Mouse (Mus musculus) heart, embryonic 16.5 days (tissue): ENCODE data around the gene Wdsub1. TPM values are rescaled to one million over a fixed set of nuclear protein-coding genes. Genes with fewer than 3 reads are reported as not detected.

Experiments used
- ATAC-seq: fragments of 200-750 bp; cut with Nextera tagmentation; replicated peaks from 2 replicates; pipeline ENCODE4 v1.8.0; 2017; ENCODE audit warnings: moderate number of reproducible peaks; ENCODE audit not compliant: insufficient read depth, low FRiP score; ENCODE audit errors: extremely low read depth
- H3K27ac ChIP-seq: fragments of 300-500 bp; sonication (generic); 2 replicates; pipeline ENCODE4 v1.5.1; 2014; ENCODE audit warnings: mild to moderate bottlenecking, low read length, control low read depth, moderate library complexity
- H3K27me3 ChIP-seq: fragments of 300-500 bp; sonication (generic); 2 replicates; pipeline ENCODE4 v1.6.1; 2014; ENCODE audit warnings: low read length, mixed read lengths; ENCODE audit not compliant: control insufficient read depth, insufficient read depth
- H3K36me3 ChIP-seq: fragments of 300-500 bp; sonication (generic); 2 replicates; pipeline ENCODE4 v1.6.1; 2014; ENCODE audit not compliant: control insufficient read depth, insufficient read depth
- H3K4me1 ChIP-seq: fragments of 300-500 bp; sonication (generic); 2 replicates; pipeline ENCODE4 v1.6.1; 2014; ENCODE audit warnings: low read length, mixed read lengths; ENCODE audit not compliant: control insufficient read depth, insufficient read depth
- H3K4me2 ChIP-seq: fragments of 300-500 bp; sonication (generic); 2 replicates; pipeline ENCODE4 v1.6.1; 2014; ENCODE audit warnings: low read depth, mild to moderate bottlenecking, control low read depth, low read length
- H3K4me3 ChIP-seq: fragments of 300-500 bp; sonication (generic); 2 replicates; pipeline ENCODE4 v1.5.1; 2014; ENCODE audit warnings: mild to moderate bottlenecking, control low read depth, low read length
- H3K9ac ChIP-seq: fragments of 300-500 bp; sonication (generic); 2 replicates; pipeline ENCODE4 v1.6.1; 2014; ENCODE audit warnings: low read length, control low read depth
- H3K9me3 ChIP-seq: fragments of 300-500 bp; sonication (generic); replicated peaks from 2 replicates; pipeline ENCODE4 v1.6.1; 2016; ENCODE audit warnings: low read length; ENCODE audit not compliant: control insufficient read depth
- WGBS: fragments of 180-500 bp; shearing (Covaris S2); extraction: QIAGEN DNeasy Blood & Tissue Kit; methylation state at CpG from one replicate; pipeline ENCODE4 v1.1.7; 2014; 5-methylcytosine and 5-hydroxymethylcytosine counted together
- polyA plus RNA-seq: library from polyadenylated mRNA; unstranded; fragments of >200 nt; fragmentation: Nextera tagmentation; extraction: Ambion mirVana; gene quantifications from 2 replicates; pipeline ENCODE4 v1.2.1, GENCODE M21; 2015

Wdsub1 gene
- polyA plus RNA-seq, 1 experiment from 2014 or later: 44.6 TPM

DNA sequence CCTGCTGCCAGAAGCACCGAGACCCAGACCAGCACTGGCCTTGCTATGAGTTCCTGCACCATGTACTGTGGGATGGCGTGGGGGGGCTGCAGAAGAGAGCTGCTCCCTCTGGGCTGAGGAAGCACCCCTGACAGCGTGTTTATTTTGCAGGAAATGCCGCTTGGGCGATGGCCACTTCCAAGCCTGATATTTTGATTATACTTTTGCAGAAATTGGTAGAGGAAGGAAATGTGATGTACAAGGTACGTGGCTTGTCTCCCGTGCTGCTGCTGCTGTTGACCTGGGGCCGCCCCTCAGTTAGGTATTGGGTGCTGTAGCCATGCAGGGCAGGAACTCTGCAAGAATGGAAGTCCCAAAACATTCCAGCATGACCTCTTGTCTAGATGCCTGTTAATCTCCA lies 43.6 kb downstream of the Wdsub1 start:
- no peak overlapping the region for H3K4me2 ChIP-seq
- H3K27me3 ChIP-seq: no peaks in the 10 kb centered on the region
- H3K4me3 ChIP-seq: no peak overlapping the region
- H3K4me1 ChIP-seq: peaks cover 16% of the 10 kb centered on the region
- H3K9ac ChIP-seq: no peak overlapping the region
- 0 out of 2 replicates have a peak overlapping the region, but pooled peaks have one; percentile 48 for H3K27ac ChIP-seq
- 70% methylated on average over 8 of the region's 8 CpGs for WGBS
- no peak; the same call in 1 of the 2 replicates for ATAC-seq
- no peaks in the 10 kb centered on the region for H3K9me3 ChIP-seq
- H3K36me3 ChIP-seq: peaks cover 62% of the 10 kb centered on the region

DNA sequence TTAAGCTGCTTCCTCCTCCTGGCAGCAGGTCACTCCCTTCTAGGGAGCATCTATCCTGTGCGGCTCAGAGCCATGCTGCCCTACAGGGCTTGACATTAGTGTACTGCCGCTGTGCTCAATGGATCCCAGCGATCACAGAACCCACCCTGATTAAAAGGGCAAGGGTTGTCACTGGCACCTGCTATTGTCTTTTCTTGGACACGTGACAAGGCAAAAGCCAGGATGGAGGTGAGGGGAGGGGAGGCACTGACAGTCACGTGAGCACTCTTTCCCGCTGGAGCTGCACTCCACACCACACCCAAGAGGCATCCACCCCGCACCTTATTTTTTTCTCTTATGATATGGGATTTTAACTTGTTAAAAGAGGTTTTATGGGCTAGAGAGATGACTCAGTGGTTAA lies 50.6 kb downstream of the Wdsub1 start:
- Histone ChIP-seq H3K27me3 (no peaks in the 10 kb centered on the region), H3K9ac (no peak overlapping the region), H3K4me3 (no peak overlapping the region), H3K27ac (no peak overlapping the region; the same call in 1 of the 2 replicates), H3K36me3 (peaks cover 27% of the 10 kb centered on the region), H3K4me1 (peaks cover 62% of the 10 kb centered on the region), H3K9me3 (no peaks in the 10 kb centered on the region), H3K4me2 (no peak overlapping the region)
- ATAC-seq: no peak
- WGBS: 70% methylated on average over 7 of the region's 7 CpGs

DNA sequence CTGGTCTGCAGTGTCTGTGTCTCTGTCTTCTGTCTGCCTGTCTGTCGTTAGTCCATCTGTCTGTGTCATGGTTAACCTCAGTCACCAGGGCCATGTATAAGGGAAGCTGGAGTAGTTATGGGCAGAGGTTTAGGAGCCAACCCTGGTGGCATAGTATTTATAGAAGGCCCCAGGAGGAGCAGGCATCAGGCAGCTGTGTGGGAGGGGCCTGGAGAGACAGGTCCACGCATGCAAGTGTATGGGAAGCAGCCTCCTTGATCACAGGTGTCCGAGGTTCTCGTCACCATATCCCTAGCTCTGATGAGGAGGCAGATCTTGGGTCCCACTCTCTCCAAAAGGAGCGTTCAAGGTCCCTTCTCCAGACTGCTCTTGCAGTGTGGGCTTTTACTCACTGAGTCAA lies 51.5 kb downstream of the Wdsub1 start:
- H3K4me1 ChIP-seq: peaks cover 68% of the 10 kb centered on the region
- 65% methylated on average over 5 of the region's 5 CpGs for WGBS
- peaks cover 19% of the 10 kb centered on the region for H3K36me3 ChIP-seq
- peak overlapping the region; percentile 95 for H3K27ac ChIP-seq
- ATAC-seq: no peak
- no peaks in the 10 kb centered on the region for H3K9me3 ChIP-seq
- H3K27me3 ChIP-seq: no peaks in the 10 kb centered on the region
- H3K9ac ChIP-seq: peak overlapping the region; percentile 56
- H3K4me2 ChIP-seq: peak overlapping the region; percentile 1; the same call in 1 of the 2 replicates
- no peak overlapping the region for H3K4me3 ChIP-seq

DNA sequence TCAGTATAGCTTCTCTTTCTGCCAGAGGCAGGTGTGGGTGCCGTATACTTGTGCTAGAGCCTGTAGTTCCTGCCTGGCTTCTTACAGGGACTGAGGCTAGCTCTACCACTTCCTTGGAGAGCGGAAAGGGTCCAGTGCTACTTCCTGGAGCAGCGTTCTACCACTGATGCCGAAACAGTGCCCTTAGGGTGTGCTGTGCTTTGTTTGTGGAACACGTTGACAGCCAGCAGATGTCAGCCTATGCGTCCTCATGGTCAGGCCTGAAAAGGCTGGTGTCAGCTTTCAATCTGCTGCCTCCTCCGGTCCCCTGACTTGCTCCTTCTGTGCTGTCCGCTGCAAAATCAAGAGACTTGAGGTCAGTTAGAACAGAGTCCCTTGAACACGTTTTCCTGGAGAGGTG lies 52.2 kb downstream of the Wdsub1 start:
- Histone ChIP-seq H3K27me3 (no peaks in the 10 kb centered on the region), H3K9ac (peak overlapping the region; percentile 56), H3K4me2 (peak overlapping the region; percentile 11; the same call in 1 of the 2 replicates), H3K27ac (peak overlapping the region; percentile 95), H3K4me1 (peaks cover 73% of the 10 kb centered on the region), H3K9me3 (no peaks in the 10 kb centered on the region), H3K36me3 (peaks cover 11% of the 10 kb centered on the region), H3K4me3 (no peak overlapping the region)
- ATAC-seq: peak; percentile 47
- WGBS: 23% methylated on average over 9 of the region's 9 CpGs

DNA sequence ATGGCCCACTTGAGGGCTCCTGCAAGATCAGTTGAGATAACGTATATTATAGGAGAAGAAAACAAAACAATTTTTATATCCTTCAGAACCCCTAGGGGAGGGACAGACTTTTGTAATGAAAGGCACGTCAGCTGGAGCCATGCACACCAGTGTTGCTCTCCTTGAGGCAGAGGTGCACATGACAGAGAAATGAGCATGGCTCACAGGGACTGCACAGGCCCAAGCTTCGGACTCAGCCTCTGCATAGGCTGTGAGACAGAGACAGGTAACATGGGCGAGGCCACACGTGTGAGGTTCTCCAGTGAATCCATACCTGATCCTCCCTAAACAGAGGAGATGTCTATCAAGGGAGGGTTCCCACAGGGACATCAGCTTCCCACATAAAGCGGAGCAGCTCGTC lies 52.7 kb downstream of the Wdsub1 start:
- no peaks in the 10 kb centered on the region for H3K9me3 ChIP-seq
- H3K9ac ChIP-seq: peak overlapping the region; percentile 41
- WGBS: 60% methylated on average over 7 of the region's 7 CpGs
- peaks cover 7% of the 10 kb centered on the region for H3K36me3 ChIP-seq
- H3K27me3 ChIP-seq: no peaks in the 10 kb centered on the region
- H3K4me1 ChIP-seq: peaks cover 77% of the 10 kb centered on the region
- peak overlapping the region; percentile 43 for H3K4me2 ChIP-seq
- H3K27ac ChIP-seq: peak overlapping the region; percentile 95
- peak; percentile 12; the same call in 1 of the 2 replicates for ATAC-seq
- no peak overlapping the region; the same call in 1 of the 2 replicates for H3K4me3 ChIP-seq

DNA sequence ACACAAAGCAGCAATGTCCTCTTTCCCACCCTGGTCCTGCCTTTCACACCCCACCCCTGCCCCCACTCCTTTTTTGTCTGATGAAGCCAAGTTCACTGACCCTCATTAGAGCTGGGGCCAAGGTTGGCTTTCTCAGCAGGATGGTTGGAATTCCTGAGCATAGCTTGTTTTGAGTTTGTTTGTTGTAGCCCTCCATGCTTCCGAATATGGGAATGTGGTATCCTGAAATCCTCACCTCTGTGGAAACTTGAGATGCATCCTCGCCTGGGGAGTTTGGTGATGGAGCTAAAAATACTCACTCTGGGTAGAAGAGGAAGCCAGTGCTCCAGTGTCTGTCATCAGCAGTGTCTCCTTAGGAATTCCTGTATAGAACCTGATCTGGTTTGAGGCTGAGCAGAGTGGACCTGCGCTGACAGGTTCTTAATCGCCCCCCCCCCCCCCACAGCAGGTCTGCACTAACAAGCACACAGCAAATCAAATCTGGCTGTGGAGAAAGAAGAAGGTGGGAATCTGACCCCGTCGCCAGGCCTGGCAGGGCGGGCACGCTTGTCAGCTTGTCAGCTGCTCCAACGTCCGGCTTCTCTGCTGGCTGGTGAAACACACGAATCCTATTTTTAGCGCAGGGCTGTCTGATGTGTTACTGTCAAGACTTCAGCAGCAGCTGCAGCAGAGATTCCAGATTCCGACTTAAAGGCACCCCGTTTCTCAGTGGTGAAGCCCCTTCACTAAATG lies 53.4 kb downstream of the Wdsub1 start:
- H3K4me2 ChIP-seq: peak overlapping the region; percentile 43
- H3K9ac ChIP-seq: peak overlapping the region; percentile 56
- H3K4me3 ChIP-seq: peak overlapping the region; percentile 8; the same call in 1 of the 2 replicates
- peak; percentile 80 for ATAC-seq
- peaks cover 82% of the 10 kb centered on the region for H3K4me1 ChIP-seq
- H3K9me3 ChIP-seq: no peaks in the 10 kb centered on the region
- H3K27ac ChIP-seq: peak overlapping the region; percentile 95
- H3K36me3 ChIP-seq: peaks cover 4% of the 10 kb centered on the region
- H3K27me3 ChIP-seq: no peaks in the 10 kb centered on the region
- 7% methylated on average over 14 of the region's 14 CpGs for WGBS

DNA sequence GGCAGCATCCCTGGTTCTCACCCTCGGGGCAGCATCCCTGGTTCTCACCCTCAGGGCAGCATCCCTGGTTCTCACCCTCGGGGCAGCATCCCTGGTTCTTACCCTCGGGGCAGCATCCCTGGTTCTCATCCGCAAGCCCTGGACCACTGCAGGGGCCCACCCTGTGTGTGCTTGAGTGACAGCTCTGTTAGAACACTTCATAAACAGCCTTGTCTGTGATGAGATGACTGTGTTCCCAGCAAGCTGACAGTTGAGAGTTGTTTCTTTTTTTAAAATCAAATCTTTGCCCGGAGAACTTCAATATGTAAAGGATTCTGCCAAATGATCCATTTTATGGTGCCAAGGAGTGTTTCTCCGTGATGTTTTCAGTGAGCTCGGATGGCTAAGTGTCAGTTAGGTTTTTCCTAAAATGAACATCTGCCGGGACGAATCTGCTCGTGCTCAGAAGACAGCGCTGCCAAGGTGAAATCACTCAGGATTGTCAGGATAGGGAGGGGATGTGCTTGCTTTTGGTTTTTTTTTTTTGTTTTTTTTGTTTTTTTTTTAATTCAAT lies 54.2 kb downstream of the Wdsub1 start:
- Histone ChIP-seq H3K27me3 (no peaks in the 10 kb centered on the region), H3K36me3 (peaks cover under 1% of the 10 kb centered on the region; the same call in 1 of the 2 replicates), H3K9me3 (no peaks in the 10 kb centered on the region), H3K4me1 (peaks cover 82% of the 10 kb centered on the region), H3K4me2 (peak overlapping the region; percentile 43; the same call in 1 of the 2 replicates), H3K9ac (no peak overlapping the region), H3K27ac (peak overlapping the region; percentile 95), H3K4me3 (no peak overlapping the region)
- WGBS: 52% methylated on average over 11 of the region's 11 CpGs
- ATAC-seq: no peak

DNA sequence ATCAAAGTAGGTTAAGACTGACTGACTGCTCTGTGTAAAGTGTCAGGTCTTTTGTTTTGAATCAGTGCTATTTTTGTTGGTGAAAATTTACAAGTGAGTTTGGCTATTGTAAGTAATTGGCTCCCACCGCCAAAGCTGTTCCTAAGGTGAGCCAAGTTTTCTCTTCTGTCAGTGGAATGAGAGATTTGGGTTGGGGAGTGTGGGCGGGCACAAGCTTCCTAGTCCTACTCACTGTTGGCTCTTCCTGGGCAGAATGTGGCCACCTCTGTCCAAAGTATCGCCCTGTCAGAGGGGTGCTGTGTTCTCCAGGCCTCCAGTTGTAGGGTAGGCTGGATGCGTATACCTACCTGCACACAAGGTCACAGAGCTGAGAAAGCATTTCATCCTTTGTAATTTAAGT lies 57.0 kb downstream of the Wdsub1 start:
- H3K4me2 ChIP-seq: no peak overlapping the region
- H3K4me1 ChIP-seq: peaks cover 63% of the 10 kb centered on the region
- H3K9ac ChIP-seq: no peak overlapping the region
- ATAC-seq: no peak
- peak overlapping the region; percentile 75; the same call in 1 of the 2 replicates for H3K27ac ChIP-seq
- peaks cover 5% of the 10 kb centered on the region; the same call in 1 of the 2 replicates for H3K36me3 ChIP-seq
- no peaks in the 10 kb centered on the region for H3K27me3 ChIP-seq
- no peaks in the 10 kb centered on the region for H3K9me3 ChIP-seq
- WGBS: 75% methylated on average over 4 of the region's 4 CpGs
- no peak overlapping the region for H3K4me3 ChIP-seq

DNA sequence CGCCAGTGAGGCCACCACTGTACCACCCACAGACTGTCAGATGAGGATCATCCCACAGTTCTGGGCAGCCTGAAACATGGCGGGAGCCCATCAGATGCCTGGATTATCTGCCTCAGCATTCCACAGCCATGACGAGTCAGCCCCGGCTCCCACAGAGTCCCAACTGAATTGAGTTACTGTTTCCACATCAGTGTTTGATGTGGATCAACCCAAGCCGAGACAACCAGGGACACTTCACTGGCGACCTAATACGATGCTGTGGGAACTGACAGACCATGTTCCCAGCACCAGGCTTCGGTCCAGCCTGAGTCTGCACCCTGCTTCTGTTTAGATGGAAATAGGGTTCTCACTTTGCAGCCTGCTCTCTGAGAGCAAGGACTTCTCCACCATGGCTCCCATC lies 58.1 kb downstream of the Wdsub1 start:
- no peaks in the 10 kb centered on the region for H3K9me3 ChIP-seq
- peaks cover 54% of the 10 kb centered on the region for H3K4me1 ChIP-seq
- ATAC-seq: peak; percentile 45; the same call in 1 of the 2 replicates
- H3K9ac ChIP-seq: peak overlapping the region; percentile 39
- peak overlapping the region; percentile 75 for H3K27ac ChIP-seq
- no peak overlapping the region for H3K4me3 ChIP-seq
- peak overlapping the region; percentile 27 for H3K4me2 ChIP-seq
- H3K27me3 ChIP-seq: no peaks in the 10 kb centered on the region
- WGBS: 25% methylated on average over 8 of the region's 8 CpGs
- H3K36me3 ChIP-seq: peaks cover 13% of the 10 kb centered on the region
